In genomic region chr7:29521841-29522575, GRCm38 (mm10) we compare ENCODE assay signal across 8 mouse cellular contexts. TPM values are rescaled to one million over a fixed set of nuclear protein-coding genes. Genes with fewer than 3 reads are reported as not detected.
DNase-seq lines count a peak whose midpoint lies in the region; ATAC-seq and TF ChIP-seq lines count a peak whose summit lies in the region.
"Had no signal": no experiment of that assay in that cellular context is flagged by ENCODE, and none has a peak within 500 bp of the region (broad histone marks: within the 10 kb centered on the region; RNA-seq: fewer than 3 reads in every experiment).

No protein-coding gene starts in this region.

- TF ChIP-seq CTCF in spleen, adult 2 months (IDR thresholded peaks at IDR 0.05; ENCODE audit: extremely low read depth, insufficient read depth, insufficient read length, insufficient replicate concordance), result peak; percentile 91; the same call in 1 of the 2 replicates

- no peaks in the 10 kb centered on the region for H3K4me1 ChIP-seq in spleen, adult 2 months (ENCODE audit: control insufficient read depth, insufficient read depth, insufficient read length)

- no peaks in the 10 kb centered on the region for H3K27me3 ChIP-seq in spleen, adult 2 months (ENCODE audit: control insufficient read depth, insufficient read depth, low read length)
- H3K27me3 ChIP-seq: limb, embryonic 13.5 days had no signal

- no peak overlapping the region for H3K4me3 ChIP-seq in spleen, adult 2 months (ENCODE audit: extremely low read depth, insufficient read depth, insufficient read length)
- H3K4me3 ChIP-seq: limb, embryonic 13.5 days had no signal

- H3K27ac ChIP-seq in spleen, adult 2 months (ENCODE audit: insufficient read depth, low read length), result no peak overlapping the region
- H3K27ac ChIP-seq: limb, embryonic 13.5 days had no signal

- ATAC-seq in megakaryocyte, adult 5-6 weeks (ENCODE audit: poor library complexity, severe bottlenecking), result peak; percentile 47

- no peak for TF ChIP-seq POLR2A in spleen, adult 2 months (IDR thresholded peaks at IDR 0.05; ENCODE audit: low read depth, low read length)

- no peaks in the 10 kb centered on the region for H3K36me3 ChIP-seq in spleen, adult 2 months (ENCODE audit: control insufficient read depth, insufficient read depth, low read length)
- H3K36me3 ChIP-seq: limb, embryonic 13.5 days had no signal

- WGBS in spleen, adult 2 months, result 71% methylated on average over 5 of the region's 5 CpGs

- DNase-seq in CD8-positive naive resting alpha-beta T cell, adult 2 months (ENCODE audit: low read depth in 2 of 2, low spot score in 2 of 2), result peak; percentile 67 to 70
- DNase-seq in R1 (ENCODE audit: low read depth, low spot score), result peak; percentile 79
- DNase-seq in cerebellum, postnatal 4 days (ENCODE audit: low spot score in 2 of 2), result peak; percentile 79 to 90
- DNase-seq in gastrocnemius, postnatal 4 days (ENCODE audit: low spot score in 2 of 2), result peak; percentile 70 to 82
- peak; percentile 82 for DNase-seq in layer of hippocampus, adult 9-11 months
- peak; percentile 40 to 75 for DNase-seq in spleen, adult 2 months (ENCODE audit: low read depth in 1 of 2, low spot score in 2 of 2)

RNA-seq across cellular contexts. Expression of gene Sipa1l3, which starts 3.6 kb away (rescaled TPM):
- total RNA-seq in gastrocnemius, postnatal 4 days (2021), result 10 to 100 TPM; 25.0 to 30.0 TPM
- total RNA-seq in megakaryocyte, adult 5-6 weeks (2015), result 23.3 and 30.2 TPM in 2 replicates
- 6.8 and 11.8 TPM in 2 replicates for total RNA-seq in megakaryocyte, adult 5-6 weeks (2017)
- polyA plus RNA-seq in spleen, adult 2 months (2012; rRNA removed), result 30.3 and 47.5 TPM in 2 replicates
